Mouse (Mus musculus) liver, embryonic 13.5 days (tissue): ENCODE data around the gene Timm10. TPM values are rescaled to one million over a fixed set of nuclear protein-coding genes. Genes with fewer than 3 reads are reported as not detected.

Source experiments
- ATAC-seq: fragments of 200-750 bp; cut with Nextera tagmentation; 2 replicates; pipeline ENCODE4 v1.8.0; 2017; ENCODE audit warnings: low read depth, mild to moderate bottlenecking, moderate number of reproducible peaks, moderate library complexity
- DNase-seq: peaks from one replicate; pipeline ENCODE4 v3.0.0; 2022
- H3K27ac ChIP-seq: fragments of 300-500 bp; sonication (generic); 2 replicates; pipeline ENCODE4 v1.5.1; 2015; ENCODE audit warnings: moderate library complexity, mild to moderate bottlenecking, inconsistent platforms
- H3K27me3 ChIP-seq: fragments of 300-500 bp; sonication (generic); 2 replicates; pipeline ENCODE4 v1.6.1; 2015; ENCODE audit warnings: mild to moderate bottlenecking, inconsistent platforms
- H3K36me3 ChIP-seq: fragments of 300-500 bp; sonication (generic); 2 replicates; pipeline ENCODE4 v1.6.1; 2015; ENCODE audit warnings: mild to moderate bottlenecking, inconsistent platforms
- H3K4me1 ChIP-seq: fragments of 300-500 bp; sonication (generic); replicated peaks from 2 replicates; pipeline ENCODE4 v1.6.1; 2015; ENCODE audit warnings: inconsistent platforms
- H3K4me2 ChIP-seq: fragments of 300-500 bp; sonication (generic); 2 replicates; pipeline ENCODE4 v1.6.1; 2015; ENCODE audit warnings: inconsistent platforms, mild to moderate bottlenecking, moderate library complexity
- H3K4me3 ChIP-seq: fragments of 300-500 bp; sonication (generic); replicated peaks from 2 replicates; pipeline ENCODE4 v1.5.1; 2015; ENCODE audit warnings: mild to moderate bottlenecking, inconsistent platforms
- H3K9ac ChIP-seq: fragments of 300-500 bp; sonication (generic); 2 replicates; pipeline ENCODE4 v1.6.1; 2015; ENCODE audit warnings: mild to moderate bottlenecking, inconsistent platforms
- H3K9me3 ChIP-seq: fragments of 300-500 bp; sonication (generic); replicated peaks from 2 replicates; pipeline ENCODE4 v1.6.1; 2016; ENCODE audit warnings: inconsistent platforms
- whole genome bisulfite sequencing: fragments of 180-500 bp; shearing (Covaris S2); methylation state at CpG from one replicate; pipeline ENCODE4 v1.1.7; 2015; ENCODE audit not compliant: insufficient replicate concordance; 5-methylcytosine and 5-hydroxymethylcytosine counted together
- polyA plus RNA-seq: library from polyadenylated mRNA; unstranded; fragments of >200 nt; fragmentation: Nextera tagmentation; extraction: Ambion mirVana; gene quantifications from 2 replicates; pipeline ENCODE4 v1.2.1, GENCODE M21; 2015

Gene Timm10
- 46.8 and 51.5 TPM in 2 replicates for polyA plus RNA-seq

- peaks cover 51% of the 10 kb centered on the region for H3K4me1 ChIP-seq
- H3K27ac ChIP-seq, result peak within 1 kb of the TSS; percentile 92
- peak within 1 kb of the TSS; percentile 74 for H3K4me3 ChIP-seq
- peak; percentile 85 for DNase-seq
- H3K36me3 ChIP-seq, result peaks cover 28% of the 10 kb centered on the region
- peak within 1 kb of the TSS; percentile 94 for H3K4me2 ChIP-seq
- WGBS, result under 1% methylated on average over 34 of the region's 34 CpGs
- peaks cover 25% of the 10 kb centered on the region for H3K27me3 ChIP-seq
- peak within 1 kb of the TSS; percentile 79 for H3K9ac ChIP-seq
- peak; percentile 77 for ATAC-seq
- H3K9me3 ChIP-seq, result no peaks in the 10 kb centered on the region
Observed at GRCm38 (mm10) chr2:84826488-84827282, at the start of gene Timm10. Gene Timm10 (plus strand): TSS chr2:84826997.

- DNase-seq (no peak), ATAC-seq (no peak)
- Histone ChIP-seq H3K27ac (no peak overlapping the region), H3K4me1 (peaks cover 8% of the 10 kb centered on the region; the same call in 1 of the 2 replicates), H3K4me2 (no peak overlapping the region), H3K9me3 (no peaks in the 10 kb centered on the region), H3K9ac (no peak overlapping the region), H3K36me3 (0 out of 2 replicates have a peak, but pooled peaks cover 2% of the 10 kb centered on the region), H3K4me3 (no peak overlapping the region), H3K27me3 (peaks cover 59% of the 10 kb centered on the region)
- WGBS, result 59% methylated on average over 3 of the region's 3 CpGs
Observed at GRCm38 (mm10) chr2:84777706-84778105, 49.1 kb upstream of the Timm10 start.

DNA sequence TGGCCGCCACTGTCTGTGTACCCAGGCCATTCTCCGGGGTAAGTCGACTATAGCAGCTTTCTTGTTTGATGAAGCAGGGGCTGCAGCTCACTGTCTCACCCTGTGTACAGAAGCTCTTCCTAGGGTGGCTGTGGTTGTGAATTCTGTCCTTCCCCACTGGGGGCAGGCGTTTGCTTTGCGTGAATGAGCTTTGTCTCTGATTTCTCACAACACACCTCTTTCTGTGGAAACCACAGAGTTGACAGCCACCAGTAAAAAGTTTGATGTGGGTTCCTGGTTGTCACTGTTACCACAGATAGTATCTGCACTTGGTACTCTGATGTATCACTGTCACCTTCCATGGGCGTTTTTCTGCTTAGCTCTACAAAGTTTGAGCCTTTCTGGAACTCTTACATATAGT, 47.6 kb upstream of the Timm10 start:
- peaks cover 44% of the 10 kb centered on the region for H3K27me3 ChIP-seq
- no peaks in the 10 kb centered on the region for H3K36me3 ChIP-seq
- H3K4me3 ChIP-seq, result no peak overlapping the region
- peaks cover 14% of the 10 kb centered on the region; the same call in 1 of the 2 replicates for H3K4me1 ChIP-seq
- no peak overlapping the region for H3K4me2 ChIP-seq
- H3K9me3 ChIP-seq, result no peaks in the 10 kb centered on the region
- no peak overlapping the region for H3K9ac ChIP-seq
- DNase-seq (no peak), ATAC-seq (no peak)
- H3K27ac ChIP-seq, result no peak overlapping the region
- WGBS, result 38% methylated on average over 6 of the region's 6 CpGs

- H3K9me3 ChIP-seq, result no peaks in the 10 kb centered on the region
- peaks cover 16% of the 10 kb centered on the region; the same call in 1 of the 2 replicates for H3K4me1 ChIP-seq
- ATAC-seq (no peak), DNase-seq (no peak)
- H3K36me3 ChIP-seq, result no peaks in the 10 kb centered on the region
- 21% methylated on average over 1 of the region's 1 CpGs for WGBS
- H3K4me3 ChIP-seq, result no peak overlapping the region
- H3K9ac ChIP-seq, result no peak overlapping the region
- no peak overlapping the region for H3K4me2 ChIP-seq
- H3K27me3 ChIP-seq, result peaks cover 25% of the 10 kb centered on the region
- no peak overlapping the region for H3K27ac ChIP-seq
Observed at GRCm38 (mm10) chr2:84783315-84783714, 43.5 kb upstream of the Timm10 start.

DNA sequence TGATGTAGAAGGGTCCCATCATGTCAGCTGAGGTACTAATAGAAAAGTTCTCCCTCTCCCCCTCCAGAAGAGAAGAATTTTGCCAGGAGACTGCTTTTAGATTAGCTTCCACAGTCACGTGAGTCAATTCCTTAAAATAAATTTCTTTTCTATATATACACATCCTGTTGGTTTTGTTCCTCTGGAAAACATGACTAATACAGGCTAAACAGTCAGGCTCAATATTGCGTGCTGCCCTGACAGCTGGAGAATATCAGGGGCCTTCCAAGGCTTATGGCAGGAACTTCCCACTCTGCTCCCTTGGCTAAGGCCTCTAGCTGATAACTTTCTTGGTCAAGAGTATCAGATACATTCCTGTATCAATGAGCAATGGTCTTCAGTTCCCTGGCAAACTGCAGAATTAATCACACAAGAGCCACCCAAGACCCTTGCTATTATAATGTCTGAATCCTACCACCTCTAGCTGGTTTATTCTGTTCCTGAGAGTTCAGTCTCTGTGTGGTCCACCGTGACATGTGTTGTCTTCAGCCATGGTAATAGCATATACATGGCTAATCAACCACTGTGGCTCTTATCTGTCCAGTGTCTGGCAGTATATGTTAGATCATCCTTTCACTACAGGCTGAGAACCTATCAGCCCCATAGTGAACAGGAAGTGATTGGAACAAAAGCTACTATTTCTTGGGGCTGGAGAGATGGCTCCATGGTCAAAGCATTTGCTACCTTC, 42.8 kb upstream of the Timm10 start:
- Histone ChIP-seq H3K9me3 (no peaks in the 10 kb centered on the region), H3K27ac (no peak overlapping the region), H3K4me3 (no peak overlapping the region), H3K36me3 (no peaks in the 10 kb centered on the region), H3K4me2 (no peak overlapping the region), H3K27me3 (peaks cover 23% of the 10 kb centered on the region), H3K4me1 (peaks cover 22% of the 10 kb centered on the region), H3K9ac (no peak overlapping the region)
- DNase-seq, result no peak
- 51% methylated on average over 3 of the region's 3 CpGs for WGBS
- no peak for ATAC-seq

DNA sequence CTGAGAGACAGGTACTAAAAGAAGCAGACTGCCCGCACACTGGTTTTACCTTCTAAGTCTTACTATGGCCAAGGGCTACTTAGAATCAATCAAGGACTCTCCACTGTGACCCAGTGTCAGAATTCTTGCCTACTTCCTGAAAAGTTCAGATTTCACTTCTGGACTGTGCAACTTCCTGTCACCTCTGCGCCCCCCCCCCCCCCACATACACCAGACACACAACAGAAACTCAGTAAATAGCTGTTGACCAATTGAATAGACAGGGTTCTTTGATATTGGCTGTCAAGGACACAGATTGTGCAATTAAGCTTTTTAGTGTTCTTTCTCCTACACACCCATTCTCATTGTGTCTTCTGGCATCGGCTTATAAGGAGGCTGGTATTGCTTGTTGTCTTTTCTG, 38.5 kb upstream of the Timm10 start:
- 56% methylated on average over 3 of the region's 3 CpGs for WGBS
- DNase-seq, result no peak
- Histone ChIP-seq H3K9me3 (no peaks in the 10 kb centered on the region), H3K4me3 (no peak overlapping the region), H3K27me3 (peaks cover 33% of the 10 kb centered on the region), H3K4me1 (peaks cover 32% of the 10 kb centered on the region), H3K9ac (no peak overlapping the region), H3K27ac (no peak overlapping the region), H3K36me3 (no peaks in the 10 kb centered on the region), H3K4me2 (no peak overlapping the region)
- no peak for ATAC-seq

DNA sequence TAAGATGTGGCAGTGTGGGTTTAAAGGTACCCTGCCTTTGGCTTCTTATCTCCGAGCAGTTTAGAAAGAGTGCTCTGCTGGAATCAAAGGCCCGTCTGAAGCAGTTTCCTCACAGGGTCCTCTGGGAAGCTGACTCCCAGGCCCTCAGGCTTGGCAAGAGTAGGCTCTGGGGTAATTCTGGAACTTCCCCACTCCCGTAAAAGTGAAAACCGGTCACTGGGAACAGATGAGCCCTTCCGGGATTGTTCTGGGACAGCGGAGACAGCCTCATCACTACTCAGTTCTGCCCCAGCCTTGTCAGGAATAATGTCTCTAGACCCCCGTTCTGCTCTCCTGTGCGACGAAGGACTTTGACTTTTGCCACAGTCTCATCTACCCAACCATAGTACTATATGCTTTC, 36.4 kb upstream of the Timm10 start:
- Histone ChIP-seq H3K9ac (no peak overlapping the region), H3K4me1 (peaks cover 38% of the 10 kb centered on the region), H3K27me3 (peaks cover 33% of the 10 kb centered on the region), H3K36me3 (no peaks in the 10 kb centered on the region), H3K4me2 (no peak overlapping the region), H3K4me3 (no peak overlapping the region), H3K9me3 (peaks cover 8% of the 10 kb centered on the region), H3K27ac (no peak overlapping the region)
- DNase-seq, result no peak
- WGBS, result 55% methylated on average over 9 of the region's 9 CpGs
- no peak for ATAC-seq

- H3K4me1 ChIP-seq, result peaks cover 45% of the 10 kb centered on the region
- peaks cover 28% of the 10 kb centered on the region for H3K27me3 ChIP-seq
- peaks cover 8% of the 10 kb centered on the region for H3K9me3 ChIP-seq
- no peak overlapping the region for H3K27ac ChIP-seq
- ATAC-seq (no peak), DNase-seq (no peak)
- 72% methylated on average over 3 of the region's 3 CpGs for WGBS
- no peak overlapping the region for H3K4me3 ChIP-seq
- peak overlapping the region; percentile 36 for H3K4me2 ChIP-seq
- H3K9ac ChIP-seq, result no peak overlapping the region
- H3K36me3 ChIP-seq, result no peaks in the 10 kb centered on the region
Observed at GRCm38 (mm10) chr2:84792516-84792915, 34.3 kb upstream of the Timm10 start.

- 34% methylated on average over 3 of the region's 3 CpGs for WGBS
- peak overlapping the region; percentile 56 for H3K27ac ChIP-seq
- peak; percentile 77 for ATAC-seq
- H3K9me3 ChIP-seq, result peaks cover 8% of the 10 kb centered on the region
- H3K27me3 ChIP-seq, result peaks cover 21% of the 10 kb centered on the region
- peak; percentile 45 for DNase-seq
- H3K36me3 ChIP-seq, result no peaks in the 10 kb centered on the region
- peak overlapping the region; percentile 26; the same call in 1 of the 2 replicates for H3K4me2 ChIP-seq
- H3K4me1 ChIP-seq, result peaks cover 50% of the 10 kb centered on the region
- H3K9ac ChIP-seq, result no peak overlapping the region
- no peak overlapping the region for H3K4me3 ChIP-seq
Observed at GRCm38 (mm10) chr2:84793154-84793553, 33.6 kb upstream of the Timm10 start.

- ATAC-seq, result no peak
- Histone ChIP-seq H3K27me3 (peaks cover 16% of the 10 kb centered on the region), H3K27ac (peak overlapping the region; percentile 56), H3K4me2 (no peak overlapping the region), H3K4me1 (peaks cover 46% of the 10 kb centered on the region), H3K9ac (no peak overlapping the region), H3K9me3 (peaks cover 8% of the 10 kb centered on the region), H3K36me3 (no peaks in the 10 kb centered on the region), H3K4me3 (no peak overlapping the region)
- no peak for DNase-seq
- WGBS, result 46% methylated on average over 3 of the region's 3 CpGs
Observed at GRCm38 (mm10) chr2:84793871-84794270, 32.9 kb upstream of the Timm10 start.

DNA sequence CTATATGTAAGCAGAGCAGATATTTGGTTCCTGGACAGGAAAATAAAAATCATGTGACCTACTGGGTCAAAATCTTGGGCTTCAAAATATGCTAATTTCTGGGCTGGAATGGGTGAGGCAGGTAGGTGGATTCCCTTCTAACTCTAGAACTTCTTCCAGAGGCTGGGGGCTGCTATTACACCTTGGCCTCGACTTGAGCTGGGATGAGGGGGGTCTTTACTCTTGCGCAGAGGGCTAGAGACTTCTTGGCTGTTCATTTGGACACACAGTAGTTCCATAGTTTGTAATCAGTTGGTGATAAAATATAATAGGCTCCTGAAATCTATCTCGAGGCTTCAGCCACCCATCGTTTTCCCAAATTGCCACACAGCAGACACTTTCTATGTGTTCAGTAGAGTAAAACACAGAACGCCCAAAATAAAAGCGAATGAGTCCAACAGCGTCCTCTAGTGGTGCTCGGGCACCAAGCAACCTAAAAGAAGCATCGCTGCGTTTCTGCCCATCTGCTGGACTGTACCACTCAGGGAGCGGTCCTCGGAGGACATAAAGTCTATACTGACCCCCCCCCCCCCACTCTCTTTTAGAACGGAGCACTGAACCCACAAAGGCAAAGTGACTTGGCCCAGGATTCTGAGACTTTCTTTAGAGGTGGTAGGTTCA, 28.8 kb upstream of the Timm10 start:
- Histone ChIP-seq H3K27me3 (no peaks in the 10 kb centered on the region), H3K4me1 (peaks cover 69% of the 10 kb centered on the region), H3K36me3 (peaks cover 14% of the 10 kb centered on the region), H3K4me3 (peak overlapping the region; percentile 83), H3K9ac (peak overlapping the region; percentile 93), H3K4me2 (peak overlapping the region; percentile 80), H3K27ac (peak overlapping the region; percentile 98), H3K9me3 (peaks cover 8% of the 10 kb centered on the region)
- ATAC-seq, result peak; percentile 49
- peak; percentile 77 for DNase-seq
- WGBS, result 10% methylated on average over 13 of the region's 13 CpGs
